Mouse (Mus musculus) stomach, embryonic 14.5 days (tissue): ENCODE measurements around the gene Nt5dc3. TPM values are rescaled to one million over a fixed set of nuclear protein-coding genes. Genes with fewer than 3 reads are reported as not detected.
A peak's percentile ranks its signal among the peaks of the same experiment; 100 is the strongest.

Experiments used
- ATAC-seq: fragments of 200-750 bp; cut with Nextera tagmentation; 2 replicates; pipeline ENCODE4 v1.8.0; 2017; ENCODE audit warnings: low read depth, moderate TSS enrichment; ENCODE audit not compliant: insufficient number of reproducible peaks, insufficient read depth, low FRiP score
- H3K27ac ChIP-seq: fragments of 300-500 bp; sonication (generic); 2 replicates; pipeline ENCODE4 v1.5.1; 2014; ENCODE audit warnings: mild to moderate bottlenecking, low read length, moderate library complexity, mixed read lengths
- H3K27me3 ChIP-seq: fragments of 300-500 bp; sonication (generic); 2 replicates; pipeline ENCODE4 v1.6.1; 2014; ENCODE audit warnings: low read length, control low read depth, mixed read lengths; ENCODE audit not compliant: control insufficient read depth, insufficient read depth
- H3K36me3 ChIP-seq: fragments of 300-500 bp; sonication (generic); 2 replicates; pipeline ENCODE4 v1.6.1; 2014; ENCODE audit warnings: mild to moderate bottlenecking, control low read depth, low read length, moderate library complexity, mixed read lengths; ENCODE audit not compliant: control insufficient read depth, insufficient read depth
- H3K4me1 ChIP-seq: fragments of 300-500 bp; sonication (generic); 2 replicates; pipeline ENCODE4 v1.6.1; 2014; ENCODE audit warnings: low read length, control low read depth, mixed read lengths; ENCODE audit not compliant: control insufficient read depth, insufficient read depth
- H3K4me2 ChIP-seq: fragments of 300-500 bp; sonication (generic); replicated peaks from 2 replicates; pipeline ENCODE4 v1.6.1; 2014; ENCODE audit warnings: low read depth, low read length, control low read depth
- H3K4me3 ChIP-seq: fragments of 300-500 bp; sonication (generic); 2 replicates; pipeline ENCODE4 v1.5.1; 2014; ENCODE audit warnings: low read depth, low read length, control low read depth
- H3K9ac ChIP-seq: fragments of 300-500 bp; sonication (generic); replicated peaks from 2 replicates; pipeline ENCODE4 v1.6.1; 2014; ENCODE audit warnings: low read depth, mild to moderate bottlenecking, control low read depth, low read length, moderate library complexity, mixed read lengths
- H3K9me3 ChIP-seq: fragments of 300-500 bp; sonication (generic); 2 replicates; pipeline ENCODE4 v1.6.1; 2016; ENCODE audit warnings: low read depth, low read length, control low read depth; ENCODE audit not compliant: control insufficient read depth
- WGBS: fragments of 180-500 bp; shearing (Covaris S2); extraction: QIAGEN DNeasy Blood & Tissue Kit; methylation state at CpG from one replicate; pipeline ENCODE4 v1.1.7; 2014; 5-methylcytosine and 5-hydroxymethylcytosine counted together
- polyA plus RNA-seq: library from polyadenylated mRNA; unstranded; fragments of >200 nt; fragmentation: Nextera tagmentation; extraction: Ambion mirVana; gene quantifications from 2 replicates; pipeline ENCODE4 v1.2.1, GENCODE M21; 2014

Nt5dc3 gene
- polyA plus RNA-seq, 1 experiment from 2014 or later: 2.2 TPM

DNA sequence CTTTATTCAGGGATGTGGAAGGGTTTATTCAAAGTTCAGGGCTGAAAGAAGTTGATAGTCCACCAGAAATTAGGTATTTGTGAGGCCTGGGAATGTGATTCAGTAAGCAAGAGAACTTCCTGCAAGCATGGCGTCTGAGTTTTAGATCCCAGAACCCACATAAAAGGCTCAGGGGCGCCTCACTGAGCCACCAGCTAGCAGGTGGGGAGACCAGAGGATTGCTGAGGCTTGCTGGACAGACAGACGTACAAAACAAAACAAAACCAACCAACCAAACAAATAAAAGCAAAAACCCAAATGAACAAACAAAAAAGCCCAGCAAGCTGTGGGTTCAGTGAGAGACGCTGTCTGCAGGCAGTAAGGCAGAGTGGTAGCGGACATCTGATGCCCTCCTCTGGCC lies 3.9 kb downstream of the Nt5dc3 start:
- Histone ChIP-seq H3K4me3 (no peak overlapping the region), H3K4me2 (no peak overlapping the region), H3K27me3 (no peaks in the 10 kb centered on the region), H3K36me3 (no peaks in the 10 kb centered on the region), H3K9me3 (no peaks in the 10 kb centered on the region), H3K4me1 (peaks cover 10% of the 10 kb centered on the region), H3K27ac (no peak overlapping the region; the same call in 1 of the 2 replicates), H3K9ac (no peak overlapping the region)
- no peak for ATAC-seq
- 55% methylated on average over 5 of the region's 5 CpGs for WGBS

GRCm38 (mm10) chr10:86783561-86783960 lies 4.8 kb downstream of the Nt5dc3 start:
- Histone ChIP-seq H3K9ac (no peak overlapping the region), H3K4me2 (no peak overlapping the region), H3K27ac (no peak overlapping the region), H3K9me3 (no peaks in the 10 kb centered on the region), H3K4me1 (peaks cover 5% of the 10 kb centered on the region), H3K27me3 (no peaks in the 10 kb centered on the region), H3K36me3 (no peaks in the 10 kb centered on the region), H3K4me3 (no peak overlapping the region)
- 73% methylated on average over 5 of the region's 5 CpGs for WGBS
- no peak for ATAC-seq

- no peak for ATAC-seq
- Histone ChIP-seq H3K27ac (no peak overlapping the region), H3K4me3 (no peak overlapping the region), H3K36me3 (no peaks in the 10 kb centered on the region), H3K9ac (no peak overlapping the region), H3K4me2 (no peak overlapping the region), H3K9me3 (no peaks in the 10 kb centered on the region), H3K4me1 (peaks cover 5% of the 10 kb centered on the region), H3K27me3 (no peaks in the 10 kb centered on the region)
- 82% methylated on average over 5 of the region's 5 CpGs for WGBS
Observed at GRCm38 (mm10) chr10:86784126-86784675, 5.4 kb downstream of the Nt5dc3 start.

DNA sequence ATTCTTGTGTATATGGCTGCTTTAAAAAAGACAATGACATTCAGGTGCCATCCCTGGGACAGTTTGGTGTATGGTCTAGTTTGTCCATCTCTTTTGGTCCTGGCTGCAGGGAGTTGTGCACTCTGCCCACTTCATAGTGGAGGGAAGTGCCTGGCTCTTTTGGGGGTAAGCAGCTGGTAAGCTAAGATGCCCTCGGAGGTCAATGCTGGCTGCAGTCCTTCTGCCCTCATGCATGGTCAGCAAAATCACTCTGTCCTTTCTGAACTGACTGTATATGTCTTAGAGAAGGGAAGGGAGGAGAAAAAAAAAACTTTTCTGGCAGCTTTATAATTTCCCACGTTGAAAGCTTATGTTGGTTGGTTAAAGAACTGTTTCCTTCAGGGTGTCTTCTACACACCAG lies 6.6 kb downstream of the Nt5dc3 start:
- Histone ChIP-seq H3K27ac (no peak overlapping the region), H3K36me3 (no peaks in the 10 kb centered on the region), H3K4me2 (no peak overlapping the region), H3K4me1 (peaks cover 5% of the 10 kb centered on the region), H3K27me3 (no peaks in the 10 kb centered on the region), H3K9me3 (no peaks in the 10 kb centered on the region), H3K4me3 (no peak overlapping the region), H3K9ac (no peak overlapping the region)
- no peak for ATAC-seq
- 77% methylated on average over 2 of the region's 2 CpGs for WGBS

DNA sequence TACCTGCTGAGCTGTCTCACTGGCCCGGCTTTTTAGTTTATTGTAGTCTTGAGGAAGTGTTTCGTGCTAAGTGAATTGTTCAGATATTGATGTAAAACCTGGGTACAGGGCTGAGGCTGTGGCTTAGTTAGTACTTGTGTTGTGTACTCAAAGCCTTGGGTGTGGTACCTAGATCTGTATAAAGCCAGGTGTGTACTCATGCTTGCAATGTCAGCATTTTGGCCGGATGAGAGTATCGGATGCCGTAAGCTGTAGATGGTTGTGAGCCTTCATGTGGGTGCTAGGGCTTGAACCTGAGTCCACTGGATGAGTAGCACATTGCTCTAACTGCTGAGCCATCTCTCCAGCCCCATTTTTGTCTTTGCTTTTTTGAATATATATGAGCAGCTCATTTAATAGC lies 7.3 kb downstream of the Nt5dc3 start:
- Histone ChIP-seq H3K27me3 (no peaks in the 10 kb centered on the region), H3K9ac (no peak overlapping the region), H3K4me3 (no peak overlapping the region), H3K27ac (no peak overlapping the region), H3K9me3 (no peaks in the 10 kb centered on the region), H3K4me1 (peaks cover 5% of the 10 kb centered on the region), H3K36me3 (no peaks in the 10 kb centered on the region), H3K4me2 (no peak overlapping the region)
- ATAC-seq: no peak
- 83% methylated on average over 5 of the region's 5 CpGs for WGBS

GRCm38 (mm10) chr10:86788193-86788592 lies 9.4 kb downstream of the Nt5dc3 start:
- no peaks in the 10 kb centered on the region for H3K36me3 ChIP-seq
- H3K4me3 ChIP-seq: no peak overlapping the region
- H3K4me1 ChIP-seq: 0 out of 2 replicates have a peak, but pooled peaks cover 8% of the 10 kb centered on the region
- no peak overlapping the region for H3K9ac ChIP-seq
- H3K9me3 ChIP-seq: no peaks in the 10 kb centered on the region
- no peak for ATAC-seq
- no peak overlapping the region for H3K4me2 ChIP-seq
- H3K27me3 ChIP-seq: no peaks in the 10 kb centered on the region
- 43% methylated on average over 5 of the region's 5 CpGs for whole genome bisulfite sequencing
- H3K27ac ChIP-seq: no peak overlapping the region

DNA sequence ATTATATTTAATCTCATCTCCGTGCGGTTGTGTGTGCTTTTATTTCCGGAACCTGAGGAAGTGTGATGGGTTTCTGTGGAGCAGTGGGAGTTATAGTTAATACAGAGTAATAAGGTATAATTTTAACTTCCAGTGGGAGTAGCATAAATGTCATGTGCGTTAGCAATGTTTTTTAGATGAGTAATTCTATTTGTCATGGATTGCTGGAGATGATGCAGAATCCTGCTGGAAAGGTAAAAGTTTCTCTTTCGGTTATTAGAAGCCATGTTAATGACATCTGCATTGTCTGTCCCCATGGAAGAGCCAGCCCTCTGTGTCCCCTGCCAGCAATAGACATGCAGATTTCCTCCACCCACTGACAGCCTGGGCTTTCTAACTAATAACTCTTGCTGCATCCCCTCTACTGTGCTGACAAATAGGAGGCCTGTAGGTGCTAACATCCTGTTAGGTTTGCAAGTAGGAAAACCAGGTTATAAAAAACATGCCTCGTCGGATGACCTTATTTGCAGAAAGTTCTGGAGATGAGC lies 10.4 kb downstream of the Nt5dc3 start:
- Histone ChIP-seq H3K4me2 (no peak overlapping the region), H3K36me3 (no peaks in the 10 kb centered on the region), H3K27ac (no peak overlapping the region), H3K9me3 (no peaks in the 10 kb centered on the region), H3K4me1 (0 out of 2 replicates have a peak, but pooled peaks cover 14% of the 10 kb centered on the region), H3K9ac (no peak overlapping the region), H3K27me3 (no peaks in the 10 kb centered on the region), H3K4me3 (no peak overlapping the region)
- 86% methylated on average over 7 of the region's 7 CpGs for WGBS
- no peak for ATAC-seq

GRCm38 (mm10) chr10:86791507-86792184 lies 12.8 kb downstream of the Nt5dc3 start:
- Histone ChIP-seq H3K4me3 (no peak overlapping the region), H3K4me1 (0 out of 2 replicates have a peak, but pooled peaks cover 14% of the 10 kb centered on the region), H3K9ac (no peak overlapping the region), H3K27ac (no peak overlapping the region), H3K36me3 (no peaks in the 10 kb centered on the region), H3K27me3 (no peaks in the 10 kb centered on the region), H3K4me2 (no peak overlapping the region), H3K9me3 (no peaks in the 10 kb centered on the region)
- 52% methylated on average over 7 of the region's 7 CpGs for WGBS
- ATAC-seq: peak; percentile 50; the same call in 1 of the 2 replicates
